Mouse (Mus musculus) hindbrain, embryonic 12.5 days (tissue): ENCODE measurements around the gene F2. TPM values are rescaled to one million over a fixed set of nuclear protein-coding genes. Genes with fewer than 3 reads are reported as not detected.

ENCODE experiments used
- ATAC-seq: fragments of 200-750 bp; cut with Nextera tagmentation; 2 replicates; pipeline ENCODE4 v1.8.0; 2017; ENCODE audit warnings: moderate TSS enrichment; ENCODE audit not compliant: low FRiP score
- H3K27ac ChIP-seq: fragments of 300-500 bp; sonication (generic); 2 replicates; pipeline ENCODE4 v1.5.1; 2016; ENCODE audit warnings: mild to moderate bottlenecking
- H3K27me3 ChIP-seq: fragments of 300-500 bp; sonication (generic); 2 replicates; pipeline ENCODE4 v1.6.1; 2016; ENCODE audit warnings: mild to moderate bottlenecking
- H3K36me3 ChIP-seq: fragments of 300-500 bp; sonication (generic); 2 replicates; pipeline ENCODE4 v1.6.1; 2016; ENCODE audit warnings: mild to moderate bottlenecking
- H3K4me1 ChIP-seq: fragments of 300-500 bp; sonication (generic); 2 replicates; pipeline ENCODE4 v1.6.1; 2016
- H3K4me2 ChIP-seq: fragments of 300-500 bp; sonication (generic); replicated peaks from 2 replicates; pipeline ENCODE4 v1.6.1; 2016; ENCODE audit warnings: mild to moderate bottlenecking
- H3K4me3 ChIP-seq: fragments of 300-500 bp; sonication (generic); 2 replicates; pipeline ENCODE4 v1.5.1; 2016; ENCODE audit warnings: mild to moderate bottlenecking
- H3K9ac ChIP-seq: fragments of 300-500 bp; sonication (generic); 2 replicates; pipeline ENCODE4 v1.6.1; 2016; ENCODE audit warnings: mild to moderate bottlenecking, moderate library complexity
- H3K9me3 ChIP-seq: fragments of 300-500 bp; sonication (generic); replicated peaks from 2 replicates; pipeline ENCODE4 v1.6.1; 2016; ENCODE audit warnings: mild to moderate bottlenecking
- WGBS: fragments of 180-500 bp; shearing (Covaris S2); methylation state at CpG from one replicate; pipeline ENCODE4 v1.1.7; 2016; 5-methylcytosine and 5-hydroxymethylcytosine counted together
- polyA plus RNA-seq: library from polyadenylated mRNA; unstranded; fragments of >200 nt; fragmentation: Nextera tagmentation; extraction: Ambion mirVana; gene quantifications from 2 replicates; pipeline ENCODE4 v1.2.1, GENCODE M21; 2016

F2 gene
- polyA plus RNA-seq, result 0.20 and 0.23 TPM in 2 replicates

DNA sequence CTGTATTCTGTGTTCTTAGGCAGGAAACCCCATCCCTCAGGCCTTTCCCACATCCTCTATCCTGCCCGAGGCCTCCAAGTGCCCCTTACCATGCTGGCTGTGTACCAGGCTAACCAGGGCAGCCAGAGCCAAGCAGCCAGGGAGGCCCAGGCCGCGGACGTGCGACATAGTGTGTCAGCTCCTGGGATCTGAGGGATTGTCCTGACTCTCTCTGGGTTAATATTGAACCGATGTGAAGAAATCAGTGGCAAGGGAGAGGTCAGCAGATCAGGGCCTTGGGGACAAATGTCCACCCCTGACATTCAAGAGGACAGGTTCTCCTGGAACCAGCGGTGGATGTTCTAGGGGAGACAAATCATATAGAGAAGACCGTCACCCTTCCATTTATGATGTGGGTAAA lies at the start of gene F2:
Gene F2, minus strand, starts transcription at position 186 of the 400 bp plus-strand sequence.
- Histone ChIP-seq H3K4me3 (no peak within 1 kb of the TSS), H3K27me3 (no peaks in the 10 kb centered on the region), H3K27ac (no peak within 1 kb of the TSS), H3K4me1 (no peaks in the 10 kb centered on the region), H3K9ac (no peak within 1 kb of the TSS), H3K4me2 (no peak within 1 kb of the TSS), H3K9me3 (no peaks in the 10 kb centered on the region), H3K36me3 (no peaks in the 10 kb centered on the region)
- ATAC-seq, result no peak
- 88% methylated on average over 8 of the region's 8 CpGs for WGBS

DNA sequence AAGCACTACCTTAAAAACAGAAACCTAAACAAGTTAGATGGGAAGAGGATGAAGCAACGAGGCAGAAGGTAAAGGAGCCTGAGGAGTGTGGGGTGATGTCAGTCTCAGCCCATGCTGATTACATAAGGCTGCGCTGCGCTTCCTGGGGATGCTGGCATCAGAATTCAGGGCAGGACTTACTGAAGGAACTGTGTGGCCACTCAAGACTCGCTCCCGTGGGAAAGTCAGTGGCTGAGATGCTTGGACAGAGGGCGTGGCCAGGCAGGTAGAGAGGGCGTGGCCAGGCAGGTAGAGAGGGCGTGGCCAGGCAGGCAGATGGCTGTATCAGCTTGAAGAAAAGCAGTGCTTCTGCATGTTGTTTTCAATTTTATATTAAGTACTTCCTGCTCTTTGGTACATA lies 47.7 kb upstream of the F2 start:
- Histone ChIP-seq H3K9ac (no peak overlapping the region), H3K27ac (no peak overlapping the region), H3K9me3 (no peaks in the 10 kb centered on the region), H3K36me3 (peaks cover 62% of the 10 kb centered on the region), H3K4me2 (no peak overlapping the region), H3K4me1 (no peaks in the 10 kb centered on the region), H3K4me3 (no peak overlapping the region), H3K27me3 (no peaks in the 10 kb centered on the region)
- WGBS, result 80% methylated on average over 8 of the region's 8 CpGs
- no peak for ATAC-seq

DNA sequence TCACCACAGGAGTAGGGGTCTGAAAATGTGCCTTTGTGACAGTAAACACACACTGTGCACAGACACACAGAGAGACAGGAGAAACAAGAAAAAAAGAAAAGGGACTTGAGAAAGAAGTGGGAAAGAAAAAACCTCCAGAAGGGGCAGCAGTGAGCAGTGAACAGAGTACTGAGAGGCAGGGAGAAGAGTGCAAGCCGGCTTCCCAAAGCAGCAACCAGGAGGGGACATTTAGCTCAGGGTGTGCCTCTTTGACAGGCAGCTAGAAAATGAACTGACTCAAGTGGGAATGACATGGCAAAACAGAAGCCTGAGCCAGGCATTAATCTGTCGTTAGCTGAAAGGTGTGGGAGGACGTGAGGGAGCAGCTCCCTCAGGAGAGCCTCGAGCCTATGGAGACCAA lies 46.6 kb upstream of the F2 start:
- peaks cover 64% of the 10 kb centered on the region for H3K36me3 ChIP-seq
- no peaks in the 10 kb centered on the region for H3K4me1 ChIP-seq
- H3K9me3 ChIP-seq, result no peaks in the 10 kb centered on the region
- no peak overlapping the region for H3K4me2 ChIP-seq
- H3K9ac ChIP-seq, result no peak overlapping the region
- 58% methylated on average over 4 of the region's 4 CpGs for WGBS
- no peak overlapping the region for H3K4me3 ChIP-seq
- H3K27ac ChIP-seq, result no peak overlapping the region
- H3K27me3 ChIP-seq, result no peaks in the 10 kb centered on the region
- no peak for ATAC-seq

DNA sequence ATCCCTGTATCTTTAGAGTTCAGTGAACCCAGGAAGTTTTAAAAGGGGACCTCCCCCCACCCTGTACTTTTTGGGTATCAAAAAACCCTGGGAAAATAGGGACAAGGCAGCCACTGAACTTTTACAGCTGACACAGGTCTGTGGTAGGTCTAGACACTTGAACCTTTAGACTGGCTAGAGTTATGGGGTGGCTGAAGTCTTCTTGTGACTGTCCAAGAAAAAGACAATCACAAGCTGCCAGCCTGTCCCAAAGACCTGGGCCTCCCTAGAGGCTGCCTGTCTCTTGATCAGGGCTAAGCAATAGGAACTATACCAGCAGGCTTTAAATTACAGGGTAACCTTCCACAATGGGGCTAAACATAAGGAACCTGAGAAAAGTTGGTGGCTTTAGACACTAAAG lies 40.7 kb upstream of the F2 start:
- Histone ChIP-seq H3K9me3 (no peaks in the 10 kb centered on the region), H3K4me2 (no peak overlapping the region), H3K4me1 (no peaks in the 10 kb centered on the region), H3K27ac (no peak overlapping the region), H3K9ac (no peak overlapping the region), H3K4me3 (no peak overlapping the region), H3K36me3 (peaks cover 88% of the 10 kb centered on the region), H3K27me3 (no peaks in the 10 kb centered on the region)
- ATAC-seq, result no peak

DNA sequence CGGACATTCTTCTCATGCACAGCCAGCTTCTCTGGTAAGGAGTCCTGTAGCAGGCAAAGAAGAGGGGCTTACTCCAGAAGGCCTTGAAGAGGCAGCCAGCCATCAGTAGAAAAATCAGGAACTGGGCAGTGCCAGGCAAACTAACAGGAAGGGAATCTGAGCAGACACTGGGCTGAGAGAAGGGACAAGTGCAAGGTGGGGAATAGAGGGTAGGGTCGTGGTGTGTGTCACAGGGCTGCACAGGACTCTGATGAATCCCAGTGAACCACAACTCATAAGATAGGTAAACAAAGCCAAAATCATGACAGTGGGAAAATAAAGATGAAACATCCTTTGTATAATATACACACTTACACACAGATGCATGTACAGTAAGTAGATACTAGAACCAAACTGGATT lies 40.2 kb upstream of the F2 start:
- no peaks in the 10 kb centered on the region for H3K27me3 ChIP-seq
- H3K9ac ChIP-seq, result no peak overlapping the region
- H3K4me1 ChIP-seq, result no peaks in the 10 kb centered on the region
- no peak overlapping the region for H3K4me3 ChIP-seq
- 77% methylated on average over 2 of the region's 2 CpGs for WGBS
- peaks cover 88% of the 10 kb centered on the region for H3K36me3 ChIP-seq
- ATAC-seq, result no peak
- H3K4me2 ChIP-seq, result no peak overlapping the region
- no peak overlapping the region for H3K27ac ChIP-seq
- no peaks in the 10 kb centered on the region for H3K9me3 ChIP-seq

DNA sequence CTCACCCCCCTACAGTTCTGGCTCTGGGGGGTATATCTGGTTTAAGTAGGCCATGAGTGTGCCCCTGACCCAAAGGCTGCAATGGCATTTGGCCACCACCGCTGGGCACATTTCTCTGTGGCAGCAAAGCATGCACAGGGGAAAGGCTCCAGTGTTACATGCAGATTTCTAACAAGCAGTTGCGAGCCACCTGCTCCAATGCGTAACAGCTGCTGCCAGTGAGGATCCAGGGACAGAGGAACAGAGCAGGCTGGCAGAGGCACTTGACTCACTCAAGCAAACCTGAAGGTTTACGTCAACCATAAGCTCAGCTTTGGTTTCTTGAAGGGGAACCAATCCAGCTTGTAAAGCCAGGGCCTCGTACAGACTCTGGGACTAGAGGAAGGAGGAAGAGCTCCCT lies 38.7 kb upstream of the F2 start:
- Histone ChIP-seq H3K36me3 (peaks cover 87% of the 10 kb centered on the region), H3K4me1 (no peaks in the 10 kb centered on the region)
- ATAC-seq, result no peak

DNA sequence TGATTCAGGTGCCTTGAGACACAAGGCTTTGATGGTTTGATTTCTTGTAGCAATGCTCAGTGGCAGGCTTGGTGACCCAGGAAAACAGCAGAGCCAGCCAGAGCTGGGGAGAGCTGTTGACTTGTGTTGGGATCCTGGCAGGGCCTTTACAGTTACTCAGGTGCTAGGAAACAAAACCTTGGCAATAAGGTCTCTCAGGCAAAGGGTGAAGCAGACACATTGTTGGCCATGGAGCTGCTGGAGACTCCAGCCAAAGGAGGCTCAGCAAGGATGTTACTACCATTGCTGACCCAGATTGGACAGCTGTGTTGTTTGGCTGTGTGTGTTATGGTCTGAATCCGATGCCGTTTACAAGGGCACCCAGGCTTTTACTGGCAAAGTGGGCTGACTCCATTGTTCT lies 37.4 kb upstream of the F2 start:
- H3K27me3 ChIP-seq, result no peaks in the 10 kb centered on the region
- H3K4me2 ChIP-seq, result no peak overlapping the region
- peaks cover 89% of the 10 kb centered on the region for H3K36me3 ChIP-seq
- H3K27ac ChIP-seq, result no peak overlapping the region
- no peaks in the 10 kb centered on the region for H3K4me1 ChIP-seq
- H3K9me3 ChIP-seq, result no peaks in the 10 kb centered on the region
- 97% methylated on average over 2 of the region's 2 CpGs for WGBS
- H3K4me3 ChIP-seq, result no peak overlapping the region
- ATAC-seq, result no peak
- H3K9ac ChIP-seq, result no peak overlapping the region

More for the DNA sequence above, 38.7 kb upstream of the F2 start:
- Histone ChIP-seq H3K4me3 (no peak overlapping the region), H3K4me2 (no peak overlapping the region), H3K27me3 (no peaks in the 10 kb centered on the region), H3K27ac (no peak overlapping the region), H3K9ac (no peak overlapping the region), H3K9me3 (no peaks in the 10 kb centered on the region)
- 91% methylated on average over 5 of the region's 5 CpGs for WGBS

DNA sequence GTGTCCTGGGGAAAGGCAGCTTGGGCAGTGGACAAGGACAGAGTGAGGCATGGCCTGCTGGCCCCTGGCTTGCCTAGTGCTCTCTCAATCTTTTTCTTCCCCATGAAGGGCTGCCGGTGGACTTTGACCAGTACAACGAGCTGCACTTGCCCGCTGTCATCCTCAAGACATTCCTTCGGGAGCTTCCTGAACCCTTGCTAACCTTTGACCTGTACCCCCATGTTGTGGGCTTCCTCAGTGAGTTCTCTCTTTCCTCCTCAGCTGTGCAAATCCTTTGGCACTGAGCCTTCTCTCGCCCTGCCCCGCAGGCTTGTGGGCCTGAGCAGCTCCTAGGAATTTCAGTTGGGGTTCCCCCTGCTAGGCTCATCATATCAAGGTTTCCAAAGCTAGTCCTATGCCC lies 33.8 kb upstream of the F2 start:
- ATAC-seq, result no peak
- H3K4me2 ChIP-seq, result no peak overlapping the region
- no peak overlapping the region for H3K27ac ChIP-seq
- no peak overlapping the region for H3K4me3 ChIP-seq
- no peaks in the 10 kb centered on the region for H3K9me3 ChIP-seq
- no peaks in the 10 kb centered on the region for H3K27me3 ChIP-seq
- 90% methylated on average over 6 of the region's 6 CpGs for WGBS
- no peaks in the 10 kb centered on the region for H3K4me1 ChIP-seq
- H3K9ac ChIP-seq, result no peak overlapping the region
- peaks cover 85% of the 10 kb centered on the region for H3K36me3 ChIP-seq

DNA sequence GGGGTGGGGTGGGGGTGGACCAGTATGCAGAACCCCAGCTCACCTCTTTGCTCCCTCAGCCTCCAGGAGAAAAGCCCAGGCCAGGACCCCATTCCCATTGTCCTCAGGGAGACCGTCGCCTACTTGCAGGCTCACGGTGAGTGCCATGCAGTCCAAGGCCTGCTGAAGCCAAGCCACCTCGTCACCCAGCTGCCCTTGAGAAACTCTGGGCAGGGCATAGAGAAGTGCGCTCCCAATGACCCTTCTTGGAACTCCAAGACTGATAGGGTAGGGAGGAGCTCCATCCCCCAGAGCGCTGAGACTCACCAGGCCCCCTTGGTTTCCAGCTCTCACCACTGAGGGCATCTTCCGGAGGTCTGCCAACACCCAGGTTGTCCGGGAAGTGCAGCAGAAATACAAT lies 33.1 kb upstream of the F2 start:
- H3K36me3 ChIP-seq, result peaks cover 84% of the 10 kb centered on the region
- H3K4me3 ChIP-seq, result no peak overlapping the region
- no peak overlapping the region for H3K4me2 ChIP-seq
- no peak overlapping the region for H3K27ac ChIP-seq
- no peak for ATAC-seq
- H3K4me1 ChIP-seq, result no peaks in the 10 kb centered on the region
- no peaks in the 10 kb centered on the region for H3K9me3 ChIP-seq
- WGBS, result 91% methylated on average over 8 of the region's 8 CpGs
- no peaks in the 10 kb centered on the region for H3K27me3 ChIP-seq
- no peak overlapping the region for H3K9ac ChIP-seq

DNA sequence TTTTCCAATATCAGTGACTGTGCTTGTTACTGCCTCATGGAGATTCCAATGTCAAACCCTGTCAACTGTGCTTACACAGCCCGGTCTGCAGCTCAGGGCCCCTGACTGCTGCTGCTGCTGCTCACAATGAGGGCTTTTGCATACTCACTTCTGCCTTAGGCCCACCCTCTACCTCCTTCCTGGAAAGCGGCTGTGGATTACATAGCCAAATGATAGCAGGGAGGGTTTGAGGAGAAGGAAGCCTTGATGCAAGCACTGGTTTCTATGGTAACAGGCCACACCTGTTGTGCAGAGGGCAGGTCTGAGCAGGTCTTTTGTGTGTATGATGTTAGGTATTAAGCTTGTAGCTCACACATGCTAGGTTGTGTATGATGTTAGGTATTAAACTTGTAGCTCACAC lies 31.5 kb upstream of the F2 start:
- H3K36me3 ChIP-seq, result peaks cover 88% of the 10 kb centered on the region
- 73% methylated on average over 2 of the region's 2 CpGs for WGBS
- no peak for ATAC-seq

DNA sequence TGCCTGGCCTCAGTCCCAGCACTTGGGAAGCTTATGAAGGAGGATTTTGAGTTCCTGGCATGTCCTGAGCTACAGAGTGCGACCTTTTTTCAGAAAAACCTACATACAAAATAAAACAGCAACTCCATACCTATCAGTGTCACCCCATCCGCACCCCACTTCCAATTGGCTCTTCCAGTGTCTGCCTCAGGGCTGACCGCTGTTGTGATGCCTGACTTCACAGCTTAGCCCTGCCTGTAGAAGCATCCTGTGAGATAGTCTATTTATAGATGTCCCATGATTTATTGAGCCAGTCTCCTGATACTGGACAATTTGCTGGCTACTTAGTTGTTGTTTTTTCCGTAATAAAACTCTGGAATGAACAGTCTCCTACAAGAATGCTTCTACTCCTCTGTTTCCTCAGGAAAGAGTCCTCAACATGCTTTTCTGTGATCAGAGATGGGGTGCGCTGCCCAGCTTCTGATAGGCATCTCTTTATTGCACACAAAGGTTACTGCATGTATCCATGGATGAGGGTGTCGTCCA lies 30.2 kb upstream of the F2 start:
- H3K4me1 ChIP-seq, result no peaks in the 10 kb centered on the region

More for the DNA sequence above, 31.5 kb upstream of the F2 start:
- H3K4me1 ChIP-seq, result no peaks in the 10 kb centered on the region
- no peak overlapping the region for H3K27ac ChIP-seq
- no peaks in the 10 kb centered on the region for H3K27me3 ChIP-seq
- H3K4me3 ChIP-seq, result no peak overlapping the region
- no peaks in the 10 kb centered on the region for H3K9me3 ChIP-seq
- no peak overlapping the region for H3K9ac ChIP-seq
- no peak overlapping the region for H3K4me2 ChIP-seq

DNA sequence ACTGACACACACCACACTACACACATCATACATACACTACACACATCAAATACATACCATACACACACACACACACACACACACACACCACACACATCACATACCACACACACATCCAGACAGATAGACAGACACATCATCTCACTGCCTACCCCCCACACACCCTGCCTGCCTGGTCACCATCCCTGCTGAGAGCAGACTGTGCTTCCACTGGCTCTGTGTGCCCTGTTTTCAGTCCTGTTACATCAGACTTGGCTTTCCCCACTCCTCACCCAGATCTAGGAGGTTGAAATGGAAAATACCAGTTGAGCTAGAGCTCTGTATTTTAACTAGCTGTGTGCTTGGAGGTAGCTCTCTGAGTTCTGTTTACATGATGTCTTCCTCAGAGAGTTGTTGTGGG lies 28.6 kb upstream of the F2 start:
- no peak overlapping the region for H3K9ac ChIP-seq
- no peak for ATAC-seq
- H3K4me2 ChIP-seq, result no peak overlapping the region
- H3K27ac ChIP-seq, result no peak overlapping the region
- H3K4me3 ChIP-seq, result no peak overlapping the region
- no peaks in the 10 kb centered on the region for H3K27me3 ChIP-seq
- no peaks in the 10 kb centered on the region for H3K9me3 ChIP-seq
- H3K36me3 ChIP-seq, result peaks cover 78% of the 10 kb centered on the region
- no peaks in the 10 kb centered on the region for H3K4me1 ChIP-seq

More for the DNA sequence above, 30.2 kb upstream of the F2 start:
- Histone ChIP-seq H3K4me2 (no peak overlapping the region), H3K27ac (no peak overlapping the region), H3K4me3 (no peak overlapping the region), H3K36me3 (peaks cover 88% of the 10 kb centered on the region), H3K9ac (no peak overlapping the region), H3K27me3 (no peaks in the 10 kb centered on the region), H3K9me3 (no peaks in the 10 kb centered on the region)
- 96% methylated on average over 6 of the region's 6 CpGs for WGBS
- no peak for ATAC-seq

DNA sequence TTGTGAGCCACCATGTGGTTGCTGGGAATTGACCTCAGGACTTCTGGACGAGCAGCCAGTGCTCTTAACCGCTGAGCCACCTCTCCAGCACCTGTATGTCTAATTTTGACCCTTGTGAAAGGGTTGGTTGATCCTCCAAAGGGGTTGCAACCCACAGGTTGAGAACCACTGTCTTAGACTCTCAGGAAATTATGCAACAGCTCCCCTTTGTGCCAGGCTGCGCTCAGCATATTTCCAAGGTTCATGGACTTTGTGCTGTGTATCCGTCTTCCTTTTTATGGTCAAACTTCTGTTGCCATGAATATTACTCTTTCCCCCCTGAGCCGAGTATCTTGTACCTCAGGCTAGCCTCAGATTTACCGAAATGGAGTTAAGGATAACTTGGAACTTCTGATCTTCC lies 24.8 kb upstream of the F2 start:
- no peaks in the 10 kb centered on the region for H3K4me1 ChIP-seq
- H3K27ac ChIP-seq, result no peak overlapping the region
- no peaks in the 10 kb centered on the region for H3K27me3 ChIP-seq
- no peak overlapping the region for H3K4me3 ChIP-seq
- H3K4me2 ChIP-seq, result no peak overlapping the region
- 93% methylated on average over 6 of the region's 6 CpGs for WGBS
- peaks cover 74% of the 10 kb centered on the region for H3K36me3 ChIP-seq
- H3K9me3 ChIP-seq, result no peaks in the 10 kb centered on the region
- ATAC-seq, result no peak
- H3K9ac ChIP-seq, result no peak overlapping the region
